Mouse (Mus musculus) G1E (cell line): ENCODE results near the gene Camk2g. TPM values are rescaled to one million over a fixed set of nuclear protein-coding genes. Genes with fewer than 3 reads are reported as not detected.

Source experiments
- ATAC-seq: 2 replicates; pipeline ENCODE4 v1.8.0; 2016; ENCODE audit warnings: mild to moderate bottlenecking; ENCODE audit not compliant: insufficient number of reproducible peaks, poor library complexity, low FRiP score, severe bottlenecking; ENCODE audit errors: extremely low read depth
- DNase-seq: peaks from one replicate; pipeline ENCODE4 v3.0.0; 2012; ENCODE audit warnings: low spot score
- H3K27me3 ChIP-seq: 2 replicates; pipeline ENCODE4 v1.6.1; 2012; ENCODE audit warnings: mild to moderate bottlenecking, low read length, inconsistent platforms; ENCODE audit not compliant: insufficient read depth
- H3K36me3 ChIP-seq: replicated peaks from 2 replicates; pipeline ENCODE3; 2012; ENCODE audit warnings: mild to moderate bottlenecking, inconsistent platforms
- H3K4me1 ChIP-seq: 2 replicates; pipeline ENCODE4 v1.6.1; 2012; ENCODE audit warnings: low read depth, low read length, inconsistent platforms, mixed read lengths; ENCODE audit not compliant: insufficient read depth
- H3K4me3 ChIP-seq: 2 replicates; pipeline ENCODE4 v1.5.1; 2012; ENCODE audit warnings: low read depth, mild to moderate bottlenecking, inconsistent platforms, low read length, moderate library complexity, mixed read lengths
- H3K9me3 ChIP-seq: replicated peaks from 2 replicates; pipeline ENCODE4 v1.6.1; 2012; ENCODE audit warnings: inconsistent platforms
- CTCF ChIP-seq: IDR thresholded peaks from 2 replicates; pipeline ENCODE4 v1.5.1; 2012; ENCODE audit warnings: low read depth, low read length, inconsistent platforms, mixed read lengths
- GATA1 ChIP-seq: IDR thresholded peaks from 2 replicates; pipeline ENCODE4 v1.6.1; 2012; ENCODE audit warnings: borderline replicate concordance, low read length, inconsistent platforms, mixed read lengths
- GATA2 ChIP-seq: IDR thresholded peaks from 2 replicates; pipeline ENCODE4 v1.6.1; 2012; ENCODE audit warnings: low read depth, low read length, inconsistent platforms, borderline replicate concordance
- POLR2AphosphoS5 ChIP-seq: IDR thresholded peaks from 2 replicates; pipeline ENCODE4 v1.6.1; 2012; ENCODE audit warnings: low read depth, low read length, inconsistent platforms; ENCODE audit not compliant: insufficient replicate concordance
- TAL1 ChIP-seq: conservative IDR thresholded peaks from 2 replicates; pipeline ENCODE4 v1.6.1; 2012; ENCODE audit warnings: low read depth, low read length, inconsistent platforms, mixed read lengths
- polyA plus RNA-seq: library from polyadenylated mRNA; stranded (reverse); fragments of >175 nt; gene quantifications from 2 replicates; pipeline ENCODE4 v1.2.3, GENCODE M21; 2012
- total RNA-seq, 2 experiments: library from RNA; stranded (forward) in 1 of 2; stranded (reverse) in 1 of 2; fragments of 200-1000 nt in 1 of 2; fragments of >200 nt in 1 of 2; fragmentation: Nextera tagmentation in 1 of 2; gene quantifications; 2 replicates each; pipeline ENCODE4 v1.2.3; 2014 to 2017

Gene Camk2g
- total and polyA plus RNA-seq, 3 experiments = 30.3 to 37.4 (median 35.9) TPM

GRCm38 (mm10) chr14:20782860-20783259 is 11.0 kb downstream of the Camk2g start:
- DNase-seq = no peak
- H3K4me3 ChIP-seq = no peak overlapping the region
- H3K36me3 ChIP-seq = peaks cover 98% of the 10 kb centered on the region
- TF ChIP-seq GATA1 (no peak), TAL1 (no peak), GATA2 (no peak), CTCF (no peak), POLR2AphosphoS5 (no peak)
- no peaks in the 10 kb centered on the region for H3K27me3 ChIP-seq
- H3K9me3 ChIP-seq = no peaks in the 10 kb centered on the region
- ATAC-seq = no peak
- peaks cover 37% of the 10 kb centered on the region for H3K4me1 ChIP-seq

- ATAC-seq (no peak), DNase-seq (no peak)
- Histone ChIP-seq H3K36me3 (peaks cover 96% of the 10 kb centered on the region), H3K9me3 (no peaks in the 10 kb centered on the region), H3K4me3 (no peak overlapping the region), H3K27me3 (no peaks in the 10 kb centered on the region), H3K4me1 (peaks cover 14% of the 10 kb centered on the region)
- TF ChIP-seq GATA2 (no peak), POLR2AphosphoS5 (no peak), TAL1 (no peak), GATA1 (no peak), CTCF (no peak)
These were observed 13.7 kb downstream of the Camk2g start for GRCm38 (mm10) chr14:20780217-20780616.

GRCm38 (mm10) chr14:20778496-20778895 is 15.4 kb downstream of the Camk2g start:
- peaks cover 94% of the 10 kb centered on the region for H3K36me3 ChIP-seq

GRCm38 (mm10) chr14:20775661-20776060 is 18.2 kb downstream of the Camk2g start:
- no peaks in the 10 kb centered on the region for H3K27me3 ChIP-seq
- TF ChIP-seq CTCF (no peak), TAL1 (no peak), GATA1 (no peak), POLR2AphosphoS5 (no peak), GATA2 (no peak)
- no peaks in the 10 kb centered on the region for H3K9me3 ChIP-seq
- peaks cover 92% of the 10 kb centered on the region for H3K36me3 ChIP-seq
- no peak overlapping the region for H3K4me3 ChIP-seq
- no peak for ATAC-seq
- H3K4me1 ChIP-seq = peaks cover 13% of the 10 kb centered on the region
- DNase-seq = no peak

More at GRCm38 (mm10) chr14:20778496-20778895, 15.4 kb downstream of the Camk2g start:
- H3K4me3 ChIP-seq = no peak overlapping the region
- ATAC-seq (no peak), DNase-seq (no peak)
- peaks cover 5% of the 10 kb centered on the region; the same call in 1 of the 2 replicates for H3K4me1 ChIP-seq
- no peak for TF ChIP-seq GATA2
- no peak for TF ChIP-seq CTCF
- no peak for TF ChIP-seq POLR2AphosphoS5
- TF ChIP-seq TAL1 = no peak
- TF ChIP-seq GATA1 = no peak
- H3K9me3 ChIP-seq = no peaks in the 10 kb centered on the region
- H3K27me3 ChIP-seq = no peaks in the 10 kb centered on the region

- Histone ChIP-seq H3K4me1 (peaks cover 13% of the 10 kb centered on the region), H3K36me3 (peaks cover 89% of the 10 kb centered on the region), H3K4me3 (no peak overlapping the region), H3K9me3 (no peaks in the 10 kb centered on the region), H3K27me3 (no peaks in the 10 kb centered on the region)
- no peak for DNase-seq
- ATAC-seq = no peak
- TF ChIP-seq POLR2AphosphoS5 (no peak), TAL1 (no peak), GATA2 (no peak), GATA1 (no peak), CTCF (no peak)
These were observed 20.5 kb downstream of the Camk2g start for GRCm38 (mm10) chr14:20773410-20773809.

- Histone ChIP-seq H3K9me3 (no peaks in the 10 kb centered on the region), H3K4me3 (no peak overlapping the region), H3K27me3 (no peaks in the 10 kb centered on the region), H3K36me3 (peaks cover 89% of the 10 kb centered on the region), H3K4me1 (peaks cover 13% of the 10 kb centered on the region)
- ATAC-seq = no peak
- TF ChIP-seq POLR2AphosphoS5 (no peak), GATA1 (no peak), TAL1 (no peak), GATA2 (no peak), CTCF (no peak)
- DNase-seq = no peak
These were observed 21.1 kb downstream of the Camk2g start for GRCm38 (mm10) chr14:20772808-20773207.
